Mouse (Mus musculus): ENCODE measurements at regions not wholly inside any gene's neighbourhood (a gene's known extent, or its start where the extent isn't known, plus 50 kb on each side); places are given as distances from the start of the nearest gene placed in this dataset.

- no peaks in the 10 kb centered on the region for H3K27me3 ChIP-seq (ENCODE audit: control insufficient read depth, insufficient read depth, low read length)
- H3K9ac ChIP-seq (ENCODE audit: low read depth, low read length, severe bottlenecking) = no peak overlapping the region
- 65% methylated on average over 5 of the region's 5 CpGs for WGBS
- H3K4me1 ChIP-seq (ENCODE audit: control insufficient read depth, insufficient read depth, low read length) = no peaks in the 10 kb centered on the region
- no peaks in the 10 kb centered on the region for H3K9me3 ChIP-seq (ENCODE audit: control insufficient read depth, low read length)
- DNase-seq (ENCODE audit: low spot score) (no peak), ATAC-seq (ENCODE audit: low FRiP score, low read depth) (no peak)
- no peak overlapping the region for H3K4me3 ChIP-seq (replicated peaks; ENCODE audit: low read length)
- H3K27ac ChIP-seq (replicated peaks; ENCODE audit: low read depth, low read length) = no peak overlapping the region
- H3K4me2 ChIP-seq (replicated peaks; ENCODE audit: low read depth, low read length, severe bottlenecking) = no peak overlapping the region
- no peak for TF ChIP-seq POLR2A (IDR thresholded peaks at IDR 0.05; ENCODE audit: borderline replicate concordance, extremely low read depth, insufficient read depth, insufficient read length)
- H3K36me3 ChIP-seq (ENCODE audit: control insufficient read depth, insufficient read depth, low read length) = no peaks in the 10 kb centered on the region
Measured at GRCm38 (mm10) chr5:12116587-12117354, 198.9 kb downstream of the 4933402N22Rik start.

GRCm38 (mm10) chr5:12124935-12125334 is 207.1 kb downstream of the 4933402N22Rik start:
- 86% methylated on average over 5 of the region's 5 CpGs for WGBS
- Histone ChIP-seq H3K36me3 (ENCODE audit: control insufficient read depth, insufficient read depth, low read length) (no peaks in the 10 kb centered on the region), H3K4me2 (replicated peaks; ENCODE audit: low read depth, low read length, severe bottlenecking) (no peak overlapping the region), H3K27ac (replicated peaks; ENCODE audit: low read depth, low read length) (no peak overlapping the region), H3K4me3 (replicated peaks; ENCODE audit: low read length) (no peak overlapping the region), H3K9ac (ENCODE audit: low read depth, low read length, severe bottlenecking) (no peak overlapping the region), H3K27me3 (ENCODE audit: control insufficient read depth, insufficient read depth, low read length) (no peaks in the 10 kb centered on the region), H3K4me1 (ENCODE audit: control insufficient read depth, insufficient read depth, low read length) (no peaks in the 10 kb centered on the region), H3K9me3 (ENCODE audit: control insufficient read depth, low read length) (no peaks in the 10 kb centered on the region)
- ATAC-seq (ENCODE audit: low FRiP score, low read depth) (no peak), DNase-seq (ENCODE audit: low spot score) (no peak)
- no peak for TF ChIP-seq POLR2A (IDR thresholded peaks at IDR 0.05; ENCODE audit: borderline replicate concordance, extremely low read depth, insufficient read depth, insufficient read length)

GRCm38 (mm10) chr5:12127484-12128265 is 209.8 kb downstream of the 4933402N22Rik start:
- TF ChIP-seq POLR2A (IDR thresholded peaks at IDR 0.05; ENCODE audit: borderline replicate concordance, extremely low read depth, insufficient read depth, insufficient read length) = no peak
- no peak overlapping the region for H3K9ac ChIP-seq (ENCODE audit: low read depth, low read length, severe bottlenecking)
- no peaks in the 10 kb centered on the region for H3K36me3 ChIP-seq (ENCODE audit: control insufficient read depth, insufficient read depth, low read length)
- 82% methylated on average over 4 of the region's 4 CpGs for WGBS
- no peak for DNase-seq (ENCODE audit: low spot score)
- no peaks in the 10 kb centered on the region for H3K4me1 ChIP-seq (ENCODE audit: control insufficient read depth, insufficient read depth, low read length)
- no peak overlapping the region for H3K4me3 ChIP-seq (replicated peaks; ENCODE audit: low read length)
- ATAC-seq (ENCODE audit: low FRiP score, low read depth) = no peak
- H3K27ac ChIP-seq (replicated peaks; ENCODE audit: low read depth, low read length) = no peak overlapping the region
- no peak overlapping the region for H3K4me2 ChIP-seq (replicated peaks; ENCODE audit: low read depth, low read length, severe bottlenecking)
- no peaks in the 10 kb centered on the region for H3K27me3 ChIP-seq (ENCODE audit: control insufficient read depth, insufficient read depth, low read length)
- H3K9me3 ChIP-seq (ENCODE audit: control insufficient read depth, low read length) = no peaks in the 10 kb centered on the region

DNA sequence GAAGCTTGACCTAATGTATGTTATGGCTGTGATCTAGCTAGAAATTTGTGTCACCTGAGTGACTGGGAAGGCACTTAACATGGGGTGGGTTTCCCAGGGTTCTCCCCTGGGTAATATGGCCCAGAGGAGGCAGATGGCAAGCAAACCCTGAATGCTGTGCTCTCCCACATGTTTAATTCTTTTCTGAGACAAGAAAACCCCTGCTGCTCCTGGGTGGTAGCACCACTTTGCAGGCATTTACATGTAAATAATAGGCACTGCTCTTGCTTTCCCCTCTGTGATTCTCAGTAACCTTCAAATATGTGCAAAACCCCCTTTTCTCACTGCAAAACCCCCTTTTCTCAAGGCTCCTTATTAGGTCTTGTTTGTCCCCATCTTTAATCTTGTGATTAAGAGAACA is 221.1 kb downstream of the 4933402N22Rik start:
- no peaks in the 10 kb centered on the region for H3K36me3 ChIP-seq (ENCODE audit: control insufficient read depth, insufficient read depth, low read length)
- H3K4me3 ChIP-seq (replicated peaks; ENCODE audit: low read length) = no peak overlapping the region
- H3K27ac ChIP-seq (replicated peaks; ENCODE audit: low read depth, low read length) = no peak overlapping the region
- ATAC-seq (ENCODE audit: low FRiP score, low read depth) (no peak), DNase-seq (ENCODE audit: low spot score) (no peak)
- H3K9ac ChIP-seq (ENCODE audit: low read depth, low read length, severe bottlenecking) = no peak overlapping the region
- TF ChIP-seq POLR2A (IDR thresholded peaks at IDR 0.05; ENCODE audit: borderline replicate concordance, extremely low read depth, insufficient read depth, insufficient read length) = no peak
- H3K9me3 ChIP-seq (ENCODE audit: control insufficient read depth, low read length) = no peaks in the 10 kb centered on the region
- H3K4me2 ChIP-seq (replicated peaks; ENCODE audit: low read depth, low read length, severe bottlenecking) = no peak overlapping the region
- no peaks in the 10 kb centered on the region for H3K27me3 ChIP-seq (ENCODE audit: control insufficient read depth, insufficient read depth, low read length)
- H3K4me1 ChIP-seq (ENCODE audit: control insufficient read depth, insufficient read depth, low read length) = no peaks in the 10 kb centered on the region

DNA sequence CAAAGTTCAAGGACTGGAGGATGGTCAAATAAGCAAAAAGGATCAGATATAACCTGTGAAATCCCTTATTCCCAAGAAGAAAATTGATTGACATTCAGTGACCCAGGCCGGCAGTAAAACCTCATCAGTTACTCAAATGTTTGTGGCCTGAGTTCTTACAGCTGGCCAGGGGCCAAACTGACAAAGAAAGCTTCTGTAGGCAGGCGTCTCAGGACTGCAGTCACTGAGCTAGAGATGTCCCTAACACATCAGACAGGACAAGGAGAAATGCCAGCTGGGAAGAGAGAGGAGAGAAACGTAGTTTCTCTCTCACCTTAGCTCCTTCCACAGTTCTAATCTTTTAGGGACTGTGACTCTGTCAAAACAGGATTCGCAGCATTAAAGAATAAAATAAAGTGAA is 229.9 kb upstream of the Sema3d start:
- WGBS = 42% methylated on average over 4 of the region's 4 CpGs
- TF ChIP-seq POLR2A (IDR thresholded peaks at IDR 0.05; ENCODE audit: borderline replicate concordance, extremely low read depth, insufficient read depth, insufficient read length) = no peak
- no peak for DNase-seq (ENCODE audit: low spot score)
- Histone ChIP-seq H3K9ac (ENCODE audit: low read depth, low read length, severe bottlenecking) (no peak overlapping the region), H3K36me3 (ENCODE audit: control insufficient read depth, insufficient read depth, low read length) (no peaks in the 10 kb centered on the region), H3K4me2 (replicated peaks; ENCODE audit: low read depth, low read length, severe bottlenecking) (no peak overlapping the region), H3K9me3 (ENCODE audit: control insufficient read depth, low read length) (no peaks in the 10 kb centered on the region), H3K27me3 (ENCODE audit: control insufficient read depth, insufficient read depth, low read length) (no peaks in the 10 kb centered on the region), H3K27ac (replicated peaks; ENCODE audit: low read depth, low read length) (no peak overlapping the region), H3K4me1 (ENCODE audit: control insufficient read depth, insufficient read depth, low read length) (no peaks in the 10 kb centered on the region), H3K4me3 (replicated peaks; ENCODE audit: low read length) (no peak overlapping the region)
- ATAC-seq (ENCODE audit: low FRiP score, low read depth) = no peak
